Mouse (Mus musculus) heart, postnatal 0 days (tissue): ENCODE data around the gene Ptprb. TPM values are rescaled to one million over a fixed set of nuclear protein-coding genes. Genes with fewer than 3 reads are reported as not detected.

ENCODE experiments used
- ATAC-seq: fragments of 200-750 bp; cut with Nextera tagmentation; 2 replicates; pipeline ENCODE4 v1.8.0; 2017; ENCODE audit warnings: low read depth, moderate number of reproducible peaks, moderate library complexity; ENCODE audit not compliant: insufficient read depth
- DNase-seq: peaks from one replicate; pipeline ENCODE4 v3.0.0-alpha.2; 2016; ENCODE audit warnings: low spot score
- H3K27ac ChIP-seq: fragments of 300-500 bp; sonication (generic); 2 replicates; pipeline ENCODE4 v1.5.1; 2014; ENCODE audit warnings: low read depth, mild to moderate bottlenecking
- H3K27me3 ChIP-seq: fragments of 300-500 bp; sonication (generic); 2 replicates; pipeline ENCODE4 v1.6.1; 2014; ENCODE audit warnings: low read length, mixed read lengths; ENCODE audit not compliant: control insufficient read depth, insufficient read depth
- H3K36me3 ChIP-seq: fragments of 300-500 bp; sonication (generic); replicated peaks from 2 replicates; pipeline ENCODE4 v1.6.1; 2014; ENCODE audit warnings: low read length, mixed read lengths; ENCODE audit not compliant: control insufficient read depth, insufficient read depth
- H3K4me1 ChIP-seq: fragments of 300-500 bp; sonication (generic); 2 replicates; pipeline ENCODE4 v1.6.1; 2014; ENCODE audit warnings: antibody characterized with exemption; ENCODE audit not compliant: control insufficient read depth, insufficient read depth
- H3K4me2 ChIP-seq: fragments of 300-500 bp; sonication (generic); 2 replicates; pipeline ENCODE4 v1.6.1; 2014; ENCODE audit warnings: low read depth, mild to moderate bottlenecking, low read length, moderate library complexity
- H3K4me3 ChIP-seq: fragments of 300-500 bp; sonication (generic); 2 replicates; pipeline ENCODE4 v1.5.1; 2014; ENCODE audit warnings: low read depth, low read length
- H3K9ac ChIP-seq: fragments of 300-500 bp; sonication (generic); replicated peaks from 2 replicates; pipeline ENCODE4 v1.6.1; 2014; ENCODE audit warnings: low read depth, low read length, mixed read lengths
- H3K9me3 ChIP-seq: fragments of 300-500 bp; sonication (generic); replicated peaks from 2 replicates; pipeline ENCODE4 v1.6.1; 2016; ENCODE audit warnings: low read length; ENCODE audit not compliant: control insufficient read depth
- CTCF ChIP-seq: IDR thresholded peaks from 2 replicates; pipeline ENCODE4 v1.5.1; 2016; ENCODE audit warnings: antibody characterized with exemption, control low read depth, low read depth
- EP300 ChIP-seq: IDR thresholded peaks from 2 replicates; pipeline ENCODE4 v1.6.1; 2016; ENCODE audit warnings: antibody characterized with exemption, low read depth
- WGBS: fragments of 180-500 bp; shearing (Covaris S2); extraction: QIAGEN DNeasy Blood & Tissue Kit; methylation state at CpG from one replicate; pipeline ENCODE4 v1.1.7; 2014; 5-methylcytosine and 5-hydroxymethylcytosine counted together
- polyA plus RNA-seq: library from polyadenylated mRNA; unstranded; fragments of >200 nt; fragmentation: Nextera tagmentation; extraction: Ambion mirVana; gene quantifications from 2 replicates; pipeline ENCODE4 v1.2.1, GENCODE M21; 2015
- total RNA-seq: library from RNA; depleted of rRNA; stranded (reverse); fragments of >200 nt; gene quantifications from 2 replicates; pipeline ENCODE4 v1.2.3, GENCODE M21; 2014; ENCODE audit warnings: low replicate concordance

The Ptprb gene
- total and polyA plus RNA-seq, 2 experiments from 2014 or later, result 6.9 to 22.3 TPM

- H3K9ac ChIP-seq, result no peak overlapping the region
- no peak overlapping the region for H3K4me3 ChIP-seq
- TF ChIP-seq EP300, result no peak
- no peak for TF ChIP-seq CTCF
- no peak for ATAC-seq
- H3K27ac ChIP-seq, result no peak overlapping the region
- H3K9me3 ChIP-seq, result no peaks in the 10 kb centered on the region
- no peaks in the 10 kb centered on the region for H3K4me1 ChIP-seq
- 59% methylated on average over 4 of the region's 4 CpGs for WGBS
- no peak overlapping the region for H3K4me2 ChIP-seq
- H3K27me3 ChIP-seq, result no peaks in the 10 kb centered on the region
- H3K36me3 ChIP-seq, result peaks cover 5% of the 10 kb centered on the region; the same call in 1 of the 2 replicates
- no peak for DNase-seq
These were observed 101.5 kb downstream of the Ptprb start for GRCm38 (mm10) chr10:116376853-116377252.

- H3K36me3 ChIP-seq, result peaks cover 11% of the 10 kb centered on the region; the same call in 1 of the 2 replicates
- WGBS, result 93% methylated on average over 13 of the region's 13 CpGs
- no peak overlapping the region for H3K9ac ChIP-seq
- H3K27ac ChIP-seq, result no peak overlapping the region
- TF ChIP-seq EP300 (no peak), CTCF (no peak)
- H3K4me1 ChIP-seq, result peaks cover 6% of the 10 kb centered on the region; the same call in 1 of the 2 replicates
- ATAC-seq, result no peak
- no peaks in the 10 kb centered on the region for H3K9me3 ChIP-seq
- no peak overlapping the region for H3K4me2 ChIP-seq
- no peak overlapping the region for H3K4me3 ChIP-seq
- H3K27me3 ChIP-seq, result no peaks in the 10 kb centered on the region
- DNase-seq, result no peak
These were observed 107.7 kb downstream of the Ptprb start for GRCm38 (mm10) chr10:116382826-116383685.

GRCm38 (mm10) chr10:116384401-116384800 is 109.1 kb downstream of the Ptprb start:
- 83% methylated on average over 4 of the region's 4 CpGs for WGBS
- no peaks in the 10 kb centered on the region for H3K27me3 ChIP-seq
- ATAC-seq (no peak), DNase-seq (no peak)
- no peak overlapping the region for H3K27ac ChIP-seq
- no peak overlapping the region for H3K9ac ChIP-seq
- H3K9me3 ChIP-seq, result no peaks in the 10 kb centered on the region
- no peak overlapping the region for H3K4me3 ChIP-seq
- peaks cover 6% of the 10 kb centered on the region; the same call in 1 of the 2 replicates for H3K4me1 ChIP-seq
- H3K36me3 ChIP-seq, result peaks cover 11% of the 10 kb centered on the region; the same call in 1 of the 2 replicates
- TF ChIP-seq EP300, result no peak
- TF ChIP-seq CTCF, result no peak
- no peak overlapping the region for H3K4me2 ChIP-seq

GRCm38 (mm10) chr10:116386391-116386885 is 111.1 kb downstream of the Ptprb start:
- Histone ChIP-seq H3K36me3 (peaks cover 10% of the 10 kb centered on the region; the same call in 1 of the 2 replicates), H3K4me2 (no peak overlapping the region), H3K27me3 (no peaks in the 10 kb centered on the region), H3K9ac (no peak overlapping the region), H3K4me1 (peaks cover 6% of the 10 kb centered on the region; the same call in 1 of the 2 replicates), H3K27ac (no peak overlapping the region), H3K9me3 (no peaks in the 10 kb centered on the region), H3K4me3 (no peak overlapping the region)
- ATAC-seq, result no peak
- 34% methylated on average over 7 of the region's 7 CpGs for WGBS
- TF ChIP-seq EP300 (no peak), CTCF (no peak)
- no peak for DNase-seq

GRCm38 (mm10) chr10:116388840-116389239 is 113.5 kb downstream of the Ptprb start:
- Histone ChIP-seq H3K4me2 (no peak overlapping the region), H3K4me3 (no peak overlapping the region), H3K36me3 (no peaks in the 10 kb centered on the region), H3K9ac (no peak overlapping the region), H3K27ac (no peak overlapping the region), H3K27me3 (no peaks in the 10 kb centered on the region), H3K9me3 (no peaks in the 10 kb centered on the region), H3K4me1 (peaks cover 7% of the 10 kb centered on the region)
- DNase-seq, result no peak
- ATAC-seq, result no peak
- WGBS, result 67% methylated on average over 6 of the region's 6 CpGs
- TF ChIP-seq CTCF (no peak), EP300 (no peak)
